Mouse (Mus musculus): ENCODE results near the gene Ifi27.
"Not testable (repeated sequence)": the region's sequence is repeated elsewhere in the genome, so short reads cannot be mapped to it uniquely, and the experiment has no call there.

The Ifi27 gene

DNA sequence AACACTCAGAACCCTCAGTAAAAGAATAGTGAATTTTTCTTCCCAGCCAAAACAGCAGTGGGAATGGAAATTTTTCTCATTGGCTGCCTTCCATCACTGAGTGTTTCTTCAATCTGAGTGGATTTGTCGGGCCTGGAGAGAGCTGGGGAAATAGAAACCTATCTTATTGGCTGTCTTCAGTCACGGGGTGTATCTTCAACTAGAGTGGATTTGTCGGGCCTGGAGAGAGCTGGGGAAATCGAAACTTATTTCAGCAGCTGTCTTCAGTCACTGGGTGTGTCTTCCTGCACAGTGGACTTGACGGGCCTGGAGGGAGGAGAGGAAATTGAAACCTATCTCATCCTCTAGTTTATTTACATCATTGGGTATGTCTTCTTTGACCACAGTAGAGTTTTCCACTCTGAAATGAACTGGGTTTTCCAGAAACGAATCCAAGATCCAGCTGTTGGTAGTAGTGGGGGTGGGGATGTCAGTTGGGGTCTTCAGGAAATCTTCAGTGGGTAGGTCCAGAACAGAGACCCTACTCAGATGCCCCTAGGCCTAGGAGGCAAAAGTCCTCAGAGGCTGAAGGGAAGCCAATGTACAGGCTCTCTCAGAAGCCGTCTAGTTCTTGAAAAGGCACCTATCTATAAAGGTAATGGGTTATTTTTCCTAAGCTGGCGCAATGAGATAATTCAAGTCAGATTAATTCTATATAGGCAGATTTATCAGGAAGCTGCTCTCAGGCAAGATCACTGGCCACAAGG, at the start of gene Ifi27:
Gene Ifi27, plus strand, starts transcription at position 226 of the 746 bp plus-strand sequence.
- DNase-seq, result peak; percentile 44 to 66

DNA sequence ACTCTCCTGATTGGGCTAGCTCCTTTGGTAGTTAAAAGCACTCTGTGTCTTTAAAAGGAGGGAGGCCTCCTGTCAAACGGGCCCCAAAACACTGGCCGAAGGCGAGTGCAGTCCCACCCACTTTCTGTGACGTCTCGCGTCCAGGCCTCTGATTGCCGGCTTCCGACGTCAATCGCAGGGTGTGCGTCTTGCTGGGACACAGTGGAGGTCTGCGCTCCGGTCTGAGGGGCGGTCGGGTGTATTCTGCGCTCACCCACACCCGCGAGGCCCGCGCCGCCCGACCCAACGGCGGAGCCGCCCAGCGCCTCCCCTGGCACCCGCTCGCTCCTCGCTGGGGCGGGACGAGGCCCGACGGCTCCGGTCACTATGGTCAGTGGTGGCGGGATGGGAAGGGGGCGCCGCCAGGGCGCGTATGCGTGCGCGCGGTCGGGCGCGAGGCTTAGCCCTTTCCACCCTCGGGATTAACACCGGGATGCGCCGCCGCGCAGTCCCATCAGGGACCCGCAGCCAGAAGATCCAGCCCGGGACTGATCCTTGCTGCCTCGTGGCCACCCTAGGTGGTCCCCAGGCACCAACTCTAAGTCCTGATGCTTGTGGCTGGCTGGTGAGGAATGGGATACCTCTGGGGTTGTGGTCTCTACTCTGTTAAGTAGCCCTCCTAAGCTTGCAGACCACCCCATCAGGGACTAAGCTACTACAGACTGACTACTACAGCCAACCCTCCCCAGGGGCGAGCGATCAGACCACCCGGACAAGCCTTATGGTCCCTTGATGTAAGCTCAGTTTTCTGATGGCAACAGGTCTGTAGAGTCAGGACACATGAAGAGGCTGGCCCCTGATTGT, 45.3 kb upstream of the Ifi27 start, which contains the start of gene Otub2:
Gene Otub2, plus strand, starts transcription at position 178 of the 843 bp plus-strand sequence.
- DNase-seq, result peak; percentile 90 to 93

DNA sequence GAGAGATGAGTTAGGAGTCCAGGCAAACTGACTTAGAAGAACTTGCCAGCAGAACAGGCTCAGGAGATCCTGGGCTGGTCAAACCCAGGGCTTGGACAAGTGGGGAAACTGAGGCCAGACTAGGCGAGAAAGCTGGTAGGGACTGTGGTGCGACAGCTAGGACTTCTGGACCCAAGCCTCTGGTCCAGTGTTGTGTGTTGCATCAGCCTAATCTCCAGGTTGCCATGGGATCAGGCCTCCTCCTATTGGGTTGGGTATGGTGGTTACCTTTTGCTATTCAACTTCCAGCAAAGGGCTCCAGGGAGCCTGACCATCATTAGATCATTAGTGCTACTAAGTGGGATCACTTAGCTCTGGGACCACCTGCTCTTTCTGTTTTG, 44.7 kb upstream of the Ifi27 start:
- DNase-seq, result no peak

DNA sequence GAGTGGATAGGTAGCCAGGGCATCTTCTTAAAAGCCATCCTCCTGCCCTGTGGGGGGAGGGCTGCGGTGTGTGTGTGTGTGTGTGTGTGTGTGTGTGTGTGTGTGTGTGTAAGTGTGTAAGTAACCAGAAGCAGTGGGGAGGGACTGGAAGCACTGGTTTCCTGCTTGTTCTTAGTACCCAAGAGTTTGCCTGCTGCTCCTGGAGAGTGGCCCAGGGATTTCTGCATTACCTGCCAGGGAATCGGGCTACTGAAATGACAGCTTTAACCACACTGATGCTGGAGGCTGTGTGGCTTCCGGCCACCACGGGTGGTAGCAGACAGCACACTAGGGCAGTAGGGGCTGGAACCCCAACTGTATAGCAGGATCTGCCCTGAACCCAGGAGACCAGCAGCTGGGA, 44.0 kb upstream of the Ifi27 start:
- no peak for DNase-seq

DNA sequence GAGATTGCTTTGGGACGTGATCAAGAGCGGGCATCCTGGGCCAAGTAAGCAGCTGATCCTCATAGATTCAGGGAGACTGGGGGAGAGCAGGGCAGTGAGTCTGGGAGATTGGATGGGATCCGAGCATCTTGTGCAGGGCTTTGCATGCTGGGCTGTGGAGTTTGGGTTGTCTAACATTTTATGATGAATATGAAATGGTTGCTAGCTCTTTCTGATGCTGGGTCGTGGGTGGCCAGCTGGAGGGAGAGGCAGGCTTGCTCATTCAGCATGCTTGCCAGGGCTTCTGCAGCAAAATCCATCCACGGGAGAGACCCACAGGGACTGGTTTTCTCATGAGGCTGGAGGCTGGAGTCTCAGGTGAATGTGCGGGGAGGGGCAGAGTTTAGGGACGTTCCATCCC, 42.9 kb upstream of the Ifi27 start:
- DNase-seq, result no peak

DNA sequence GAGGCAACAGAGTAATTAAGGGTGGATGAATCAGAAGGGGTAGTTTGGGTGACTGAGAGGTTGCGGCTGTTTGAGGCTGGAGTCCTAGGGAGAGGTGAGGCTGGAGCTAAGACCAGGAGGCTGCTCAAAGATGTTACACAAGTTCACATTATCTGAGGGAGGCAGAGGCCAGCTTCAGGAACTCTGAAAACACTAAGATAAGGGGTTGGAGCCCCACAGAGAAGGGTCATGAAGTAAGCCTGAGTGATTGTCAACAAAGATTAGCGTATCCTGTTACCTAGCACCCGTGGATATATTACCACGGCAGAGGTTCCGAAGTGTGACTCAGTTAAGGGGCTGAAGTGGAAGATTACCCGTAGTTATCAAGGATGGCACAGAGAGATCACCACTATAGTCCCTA, 40.5 kb upstream of the Ifi27 start:
- no peak for DNase-seq

DNA sequence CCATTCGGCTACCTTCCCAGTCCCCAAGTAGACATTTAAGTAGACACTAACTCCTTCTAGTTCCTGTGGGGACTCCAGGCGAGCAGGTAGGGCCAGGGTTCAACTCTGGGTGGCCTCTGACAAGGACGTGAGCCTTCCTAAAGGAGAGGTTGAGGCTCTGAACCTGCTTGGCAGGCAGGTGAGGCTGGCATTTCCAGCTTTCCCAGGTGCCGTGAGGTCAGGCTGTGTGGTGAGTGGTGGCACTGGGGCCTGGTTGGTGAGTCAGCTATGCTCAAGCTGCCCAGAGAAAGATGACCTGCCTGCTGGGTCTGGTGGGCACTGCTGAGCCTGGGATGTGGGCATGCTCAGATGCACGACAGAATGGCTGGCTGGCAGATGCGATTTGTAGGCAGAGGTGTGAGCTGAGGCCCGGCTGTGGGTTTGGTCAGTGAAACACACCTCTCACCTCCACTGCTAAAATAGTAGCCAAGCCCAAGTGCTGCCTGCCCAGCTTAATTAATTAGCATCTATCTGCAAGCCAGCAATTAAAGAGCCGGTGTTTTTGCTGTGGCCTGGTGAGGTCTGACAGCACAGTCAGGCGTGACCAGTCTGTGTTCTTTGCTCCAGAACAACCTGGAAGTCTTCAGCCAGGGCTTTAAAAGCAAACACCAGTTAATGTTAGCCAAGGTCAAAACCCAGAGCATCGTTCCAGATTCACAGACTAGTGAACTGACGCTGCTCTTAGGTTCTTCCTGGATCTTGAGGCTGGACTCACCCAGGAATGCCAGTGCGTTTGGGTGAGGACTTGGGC, 38.3 kb upstream of the Ifi27 start:
- DNase-seq, result no peak

DNA sequence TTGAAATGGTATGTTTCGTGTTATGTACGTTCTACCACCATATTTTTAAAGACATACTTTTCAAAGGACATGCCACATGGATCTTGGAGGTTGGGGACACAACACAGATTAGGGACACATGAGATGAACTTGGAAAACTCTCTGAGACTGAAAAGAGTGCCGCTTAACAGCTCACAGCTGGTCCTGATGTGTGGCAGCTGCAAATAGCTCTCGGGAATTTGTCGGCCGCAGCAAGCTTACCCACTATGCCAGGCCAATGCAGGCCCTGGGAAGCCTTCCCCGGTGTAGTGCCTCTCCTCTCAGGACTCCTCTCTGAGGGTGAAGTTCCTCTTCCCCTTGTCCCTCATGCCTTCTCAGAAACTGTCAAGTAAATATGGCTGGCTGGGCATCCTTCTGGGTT, 37.3 kb upstream of the Ifi27 start:
- DNase-seq, result no peak

DNA sequence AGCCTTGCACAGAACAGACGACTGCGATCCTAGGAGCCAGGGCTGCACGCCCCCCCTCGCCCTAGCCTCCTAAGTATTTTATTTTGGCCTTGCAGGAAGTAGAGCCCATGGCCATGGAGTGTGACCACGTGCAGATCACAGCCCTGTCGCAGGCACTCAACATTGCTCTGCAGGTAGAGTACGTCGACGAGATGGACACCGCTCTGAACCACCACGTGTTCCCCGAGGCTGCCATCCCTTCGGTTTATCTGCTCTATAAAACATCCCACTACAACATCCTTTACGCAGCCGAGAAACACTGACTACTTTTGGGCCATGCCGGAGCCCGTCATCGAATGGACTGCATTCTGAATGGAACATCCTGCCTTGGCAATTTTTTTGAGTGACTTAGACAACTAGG, 29.9 kb upstream of the Ifi27 start:
- no peak for DNase-seq

DNA sequence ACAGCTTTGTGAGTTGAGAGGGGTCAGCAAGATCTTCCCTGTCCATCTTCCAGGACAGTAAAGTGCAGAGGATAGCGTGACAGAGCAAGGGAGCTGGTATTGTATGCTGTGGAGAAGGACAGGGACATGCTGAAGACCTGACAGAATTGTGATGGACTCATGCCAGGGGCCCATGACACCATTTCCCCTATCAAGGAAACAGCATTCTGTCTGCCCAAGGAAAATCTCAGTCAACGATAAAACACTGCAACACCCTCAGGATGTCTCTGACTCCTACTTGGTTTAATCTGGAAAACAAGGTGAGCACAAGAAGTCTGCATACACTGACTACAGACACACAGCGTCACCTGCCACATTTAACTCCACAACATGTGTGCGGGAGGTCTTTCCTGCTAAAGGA, 26.3 kb upstream of the Ifi27 start, which contains the start of gene 9330161L09Rik:
Gene 9330161L09Rik, minus strand, starts transcription at position 101 of the 400 bp plus-strand sequence.
- DNase-seq, result no peak

DNA sequence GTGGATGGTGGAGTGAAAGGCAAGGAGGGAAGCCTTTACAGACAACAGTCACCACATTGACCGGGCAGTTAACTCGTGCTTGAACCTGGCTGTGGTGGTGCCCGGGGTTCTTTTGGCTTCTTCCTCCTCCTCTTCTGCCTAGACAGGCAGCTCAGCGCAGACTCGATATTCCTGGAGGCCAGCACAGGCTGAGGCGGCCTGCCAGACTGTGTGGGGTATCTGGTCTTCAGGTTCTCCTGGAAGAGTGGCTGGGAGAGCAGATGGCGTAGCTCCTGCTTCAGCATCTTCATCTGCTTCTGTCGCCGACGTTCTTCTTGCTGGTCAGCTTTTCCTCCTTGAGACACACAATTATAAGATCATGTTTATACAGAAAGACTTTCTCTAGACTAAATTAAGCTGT, 25.9 kb upstream of the Ifi27 start:
- no peak for DNase-seq

DNA sequence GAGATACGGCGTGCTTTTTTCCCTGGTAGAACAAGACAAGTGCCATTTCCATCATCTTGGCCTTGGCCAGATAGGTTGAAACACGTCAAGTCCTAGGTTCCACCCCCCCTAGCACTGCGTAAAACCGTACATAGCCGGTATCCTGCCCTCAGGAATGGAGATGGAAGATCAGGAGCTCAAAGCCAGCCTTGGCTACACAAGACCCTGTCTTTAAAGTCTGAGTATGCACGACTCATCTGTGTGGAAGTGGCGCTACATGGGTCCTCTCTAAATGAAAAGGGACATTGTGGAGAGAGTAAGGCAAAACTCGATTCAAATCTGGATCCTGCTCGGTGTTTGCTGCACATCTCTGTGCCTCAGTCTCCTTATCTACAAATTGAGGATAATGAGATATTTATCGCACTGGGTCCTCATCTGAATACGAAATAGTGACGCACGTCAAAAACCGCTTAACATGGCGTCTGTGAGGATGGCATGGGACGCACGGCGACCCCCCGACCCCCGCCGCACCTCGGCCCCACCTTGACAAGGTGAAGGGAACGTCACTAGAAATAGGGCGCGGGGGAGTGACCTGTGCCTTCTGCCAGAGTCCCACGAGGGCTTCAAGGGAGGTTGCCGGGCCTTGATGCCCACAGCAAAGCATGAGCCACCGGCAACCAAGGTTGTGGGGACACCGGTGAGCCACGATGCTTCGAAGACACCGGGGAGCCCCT, 8.8 kb upstream of the Ifi27 start:
- DNase-seq, result no peak

DNA sequence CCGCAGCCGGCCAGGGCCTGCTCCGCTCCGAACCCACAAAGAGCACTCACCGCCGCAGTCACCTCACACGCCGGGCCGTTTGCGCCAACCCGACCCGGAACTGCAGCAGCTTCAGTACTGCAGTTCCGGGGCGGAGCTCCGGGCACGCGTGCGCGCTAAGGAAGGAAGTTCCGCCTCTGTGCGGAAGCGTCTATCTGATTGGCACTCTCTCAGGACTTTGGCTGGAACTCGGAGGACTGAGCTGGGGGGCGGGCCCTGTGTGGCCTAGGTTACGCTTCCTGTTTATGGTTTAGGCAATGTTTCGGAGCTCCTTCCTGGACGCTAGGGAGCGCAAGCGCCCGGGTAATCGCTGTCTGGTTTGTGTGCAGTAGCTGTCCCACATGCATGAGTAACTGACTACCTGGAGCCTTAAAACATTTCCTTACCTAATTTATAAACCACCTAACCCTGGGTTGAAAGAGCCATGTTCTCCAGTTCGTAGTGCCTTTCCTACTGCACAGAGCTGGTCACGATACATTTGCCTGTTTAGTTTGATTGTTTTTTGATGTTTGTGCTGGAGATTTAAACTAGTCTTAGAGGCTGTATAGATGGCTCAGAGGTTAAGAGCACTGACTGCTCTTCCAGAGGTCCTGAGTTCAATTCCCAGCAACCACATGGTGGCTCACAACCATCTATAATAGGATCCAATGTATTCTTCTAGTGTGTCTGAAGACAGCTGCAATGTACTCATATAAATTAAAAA, 8.1 kb upstream of the Ifi27 start, which contains the start of gene Ddx24:
Gene Ddx24, minus strand, starts transcription at position 102 of the 742 bp plus-strand sequence.
- DNase-seq, result peak; percentile 96 to 99

DNA sequence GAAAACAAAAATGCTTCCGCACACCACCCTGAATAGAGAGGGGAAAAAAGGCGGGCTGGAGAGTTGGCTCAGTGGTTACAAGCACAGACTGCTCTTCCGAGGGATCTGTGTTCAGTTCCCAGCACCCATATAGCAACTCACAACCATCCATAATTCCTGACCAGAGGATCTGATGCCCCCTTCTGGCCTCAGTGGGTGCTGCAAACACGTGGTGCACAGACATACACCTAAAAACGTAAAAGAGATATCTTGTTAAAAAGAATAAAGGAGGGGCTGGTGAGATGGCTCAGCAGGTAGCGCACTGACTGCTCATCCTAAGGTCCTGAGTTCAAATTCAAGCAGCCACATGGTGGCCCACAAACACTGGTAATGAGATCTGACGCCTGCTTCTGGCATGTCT, 7.3 kb upstream of the Ifi27 start:
- DNase-seq, result peak in 1 of 2 experiments; percentile 30

DNA sequence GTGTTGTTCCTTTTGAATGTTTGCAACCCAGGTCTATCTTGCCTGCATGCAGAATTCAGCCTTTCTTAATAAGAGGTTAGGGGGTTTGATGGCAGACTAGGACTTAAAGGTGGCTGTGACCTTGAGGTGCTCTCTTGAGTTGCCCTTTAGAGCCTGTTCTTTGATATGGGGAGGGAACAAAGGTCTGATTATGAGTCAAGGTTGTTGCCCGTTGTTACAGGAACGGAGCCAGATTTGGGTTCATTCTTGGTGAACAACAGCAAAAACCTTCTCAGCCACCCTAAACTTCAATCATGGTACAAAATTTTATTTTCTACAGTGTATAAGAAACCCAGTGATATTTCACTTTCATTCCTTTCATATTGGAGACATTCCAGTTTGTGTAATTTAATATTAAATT, 581 bp upstream of the Ifi27 start:
- no peak for DNase-seq

DNA sequence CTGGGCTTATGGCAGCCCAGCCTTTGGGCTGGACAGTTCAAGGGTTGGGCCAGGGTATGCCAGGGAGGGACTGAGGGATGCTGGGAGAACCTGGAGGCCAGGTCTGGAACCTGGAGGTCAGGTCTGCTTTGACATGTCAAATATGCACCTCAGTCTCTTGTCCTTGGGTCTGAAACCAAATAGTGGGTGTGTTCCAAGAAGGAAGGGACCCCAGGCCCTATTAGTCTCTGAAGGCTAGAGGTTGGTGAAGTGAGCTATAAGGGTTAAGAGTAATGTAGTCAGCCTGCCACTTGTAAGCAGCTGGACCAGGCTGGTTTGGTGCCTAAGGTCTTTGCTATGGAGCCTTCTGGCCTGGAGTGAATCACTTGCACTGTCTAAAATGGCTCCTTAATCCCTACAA, 850 bp downstream of the Ifi27 start:
- DNase-seq, result no peak

DNA sequence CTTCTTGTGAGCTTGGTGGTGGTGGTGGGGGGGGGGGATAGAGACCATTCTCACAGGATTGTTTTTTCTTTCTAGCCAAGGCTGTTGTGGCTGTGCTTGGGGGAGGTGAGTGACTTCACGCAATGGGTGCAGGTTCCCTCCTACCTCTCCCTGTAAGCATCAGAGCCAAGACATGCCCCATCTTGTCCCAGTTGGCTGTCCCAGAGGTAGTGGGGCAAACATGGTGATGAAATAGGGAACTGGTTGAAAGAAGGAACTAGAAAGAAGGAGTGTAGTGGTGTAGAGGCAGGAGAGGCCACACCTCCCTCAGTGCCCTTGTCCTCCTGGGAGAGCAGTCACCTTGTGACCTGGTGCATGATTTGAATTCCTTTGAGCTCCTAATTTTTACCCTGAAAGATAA, 3.6 kb downstream of the Ifi27 start:
- no peak for DNase-seq

DNA sequence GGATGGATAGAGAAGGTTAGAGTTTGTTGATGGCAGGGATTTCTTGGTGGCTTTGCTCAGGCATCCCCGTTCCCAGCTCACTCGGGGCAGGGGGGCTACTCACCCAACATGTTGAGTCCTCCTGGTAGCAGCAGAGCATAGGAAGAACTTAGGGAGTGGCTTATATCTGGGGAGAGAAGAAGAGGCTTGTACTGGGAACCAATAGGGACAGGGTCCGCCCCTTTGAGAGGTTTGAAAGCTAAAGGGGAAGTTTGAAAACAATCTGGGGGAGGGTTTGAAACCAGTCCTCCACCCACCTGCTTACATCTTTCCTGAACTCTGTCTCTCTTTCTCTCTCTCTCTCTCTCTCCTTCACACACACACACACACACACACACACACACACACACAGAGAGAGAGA, 9.5 kb downstream of the Ifi27 start, which contains the start of gene Ifi27l2a:
Gene Ifi27l2a, minus strand, starts transcription at position 157 of the 400 bp plus-strand sequence.
- peak; percentile 26 to 44 for DNase-seq

DNA sequence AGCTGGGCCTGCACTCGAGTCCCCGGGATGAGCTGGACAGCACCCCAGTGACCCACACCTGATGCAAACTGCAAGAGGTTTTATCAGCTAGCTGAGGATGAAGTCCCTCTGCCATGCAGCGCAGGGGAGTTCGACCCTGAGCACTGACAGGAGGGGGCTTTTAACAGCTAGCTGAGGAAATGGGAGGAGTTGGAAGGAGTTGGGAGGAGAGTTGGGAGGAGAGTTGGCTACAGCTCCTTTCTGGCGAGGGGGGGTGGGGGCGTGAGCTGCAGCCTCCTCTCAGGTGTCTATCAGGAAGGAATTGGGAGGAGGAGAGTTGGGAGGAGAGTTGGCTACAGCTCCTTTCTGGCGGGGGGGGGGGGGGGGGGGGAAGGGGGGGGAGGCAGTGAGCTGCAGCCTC, 10.2 kb downstream of the Ifi27 start:
- DNase-seq, result not testable (repeated sequence)

DNA sequence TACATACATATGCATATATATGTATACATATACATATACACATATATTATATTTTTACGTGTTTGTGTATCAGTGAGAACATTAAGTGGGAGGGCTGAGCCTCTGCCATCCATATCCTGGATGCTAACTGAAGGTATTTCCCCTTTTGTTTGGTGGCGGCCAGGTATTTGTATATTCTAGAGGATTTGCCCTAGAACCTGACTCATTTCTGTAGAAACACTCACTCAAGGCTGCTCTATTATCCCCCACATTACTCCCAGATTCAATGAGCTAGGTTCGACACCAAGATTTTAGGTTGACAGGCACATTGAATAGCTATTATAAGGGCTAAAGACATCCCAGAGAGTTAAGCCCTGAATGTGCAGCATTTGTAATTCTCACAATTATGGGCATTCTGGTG, 11.0 kb downstream of the Ifi27 start:
- no peak for DNase-seq

DNA sequence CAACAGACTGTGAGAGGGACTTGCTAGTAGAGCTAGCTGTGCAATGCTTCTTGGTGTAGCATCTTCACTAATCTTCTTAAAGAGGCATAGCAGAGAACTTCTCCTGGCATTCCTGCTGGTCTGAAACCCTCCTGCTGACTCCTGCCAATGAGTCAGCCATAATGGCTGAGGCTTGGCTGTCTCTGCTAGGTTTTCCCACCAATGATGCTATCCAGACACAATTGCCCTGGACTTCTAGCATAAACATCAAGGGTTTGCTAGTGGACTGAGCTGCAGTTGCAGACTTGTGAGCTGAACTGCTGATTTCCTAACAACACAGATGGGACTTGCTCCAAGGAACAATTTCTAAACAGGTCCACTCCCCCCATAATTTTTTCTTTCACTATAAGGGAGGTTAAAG, 19.4 kb downstream of the Ifi27 start:
- no peak for DNase-seq

DNA sequence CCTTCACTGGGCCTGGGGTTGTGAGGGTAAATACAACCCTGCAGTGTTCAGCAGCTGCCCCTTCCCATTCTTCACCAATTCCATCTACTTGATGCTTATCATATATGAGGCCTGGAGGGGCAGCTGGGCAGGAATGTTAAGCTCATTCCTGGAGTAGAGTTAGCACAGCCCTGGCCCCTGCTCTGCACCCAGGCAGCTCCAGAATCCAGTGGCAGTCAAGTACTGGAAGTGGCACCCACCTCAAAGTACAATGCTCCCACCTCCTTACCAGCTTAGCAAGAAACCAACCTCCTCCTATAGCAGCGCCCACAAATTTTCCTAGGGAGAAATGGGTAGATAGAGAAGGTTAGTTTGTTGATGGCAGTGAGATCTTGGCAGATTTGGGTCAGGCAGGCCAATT, 22.7 kb downstream of the Ifi27 start:
- DNase-seq, result not testable (repeated sequence)

All from thymus, postnatal 36 days (tissue).